Mouse (Mus musculus) ES-E14 (cell line): Measurements from ENCODE around the gene Gpx4. TPM values are rescaled to one million over a fixed set of nuclear protein-coding genes. Genes with fewer than 3 reads are reported as not detected.

Experiments
- DNase-seq: peaks from one replicate; pipeline ENCODE4 v3.0.0-alpha.2; 2013; ENCODE audit warnings: low read depth, low spot score
- H3K27ac ChIP-seq: 2 replicates; pipeline ENCODE4 v1.5.1; 2012; ENCODE audit warnings: low read depth, mild to moderate bottlenecking, low read length, moderate library complexity, mixed read lengths; ENCODE audit not compliant: poor library complexity, insufficient read depth, severe bottlenecking
- H3K36me3 ChIP-seq: 2 replicates; pipeline ENCODE4 v1.6.1; 2012; ENCODE audit warnings: mild to moderate bottlenecking, low read length, moderate library complexity, mixed read lengths; ENCODE audit not compliant: control insufficient read depth, poor library complexity, insufficient read depth, severe bottlenecking
- H3K4me1 ChIP-seq, 2 experiments: fragments of 150-350 bp in 1 of 2; sonication (generic) in 1 of 2; 2 replicates each; pipeline ENCODE4 v1.6.1; 2012; ENCODE audit warnings: low read length in 2 of 2, mild to moderate bottlenecking in 1 of 2, mixed read lengths in 1 of 2; ENCODE audit not compliant: control insufficient read depth in 2 of 2, insufficient read depth in 2 of 2, poor library complexity in 1 of 2
- H3K4me3 ChIP-seq, 2 experiments: fragments of 150-350 bp in 1 of 2; sonication (generic) in 1 of 2; 2 replicates each; pipeline ENCODE4 v1.5.1; 2012; ENCODE audit warnings: low read length in 2 of 2, low read depth in 1 of 2, mild to moderate bottlenecking in 1 of 2, mixed read lengths in 1 of 2; ENCODE audit not compliant: insufficient read depth in 1 of 2, poor library complexity in 1 of 2, severe bottlenecking in 1 of 2
- H3K9ac ChIP-seq: 2 replicates; pipeline ENCODE4 v1.6.1; 2012; ENCODE audit warnings: low read depth, mild to moderate bottlenecking, low read length, mixed read lengths; ENCODE audit not compliant: poor library complexity, insufficient read depth, severe bottlenecking
- H3K9me3 ChIP-seq: fragments of 150-350 bp; sonication (generic); 2 replicates; pipeline ENCODE4 v1.6.1; 2012; ENCODE audit warnings: low read depth, mild to moderate bottlenecking, low read length; ENCODE audit not compliant: control insufficient read depth, insufficient read depth
- CHD2 ChIP-seq: IDR thresholded peaks from 2 replicates; pipeline ENCODE4 v1.6.1; 2014; ENCODE audit warnings: mild to moderate bottlenecking, low read depth, low read length, inconsistent platforms
- HCFC1 ChIP-seq: IDR thresholded peaks from 2 replicates; pipeline ENCODE4 v1.6.1; 2012; ENCODE audit warnings: low read length, inconsistent platforms, borderline replicate concordance; ENCODE audit not compliant: insufficient read depth
- MAFK ChIP-seq: IDR thresholded peaks from 2 replicates; pipeline ENCODE4 v1.6.1; 2014; ENCODE audit warnings: mild to moderate bottlenecking, low read depth, low read length, inconsistent platforms; ENCODE audit not compliant: insufficient read depth
- ZC3H11A ChIP-seq: IDR thresholded peaks from 2 replicates; pipeline ENCODE4 v1.6.1; 2012; ENCODE audit warnings: low read depth, mild to moderate bottlenecking, inconsistent platforms, low read length, borderline replicate concordance
- ZNF384 ChIP-seq: IDR thresholded peaks from 2 replicates; pipeline ENCODE4 v1.6.1; 2012; ENCODE audit warnings: low read depth, low read length, inconsistent platforms
- in situ Hi-C, 2 experiments: fragments of 600-800 bp; cut with MboI; formaldehyde crosslinking; loops; one replicate each; pipeline ENCODE4 v1.15.1; 2025; ENCODE audit warnings: low sequenced_read_pairs in 2 of 2, inconsistent platforms in 1 of 2; ENCODE audit not compliant: unreplicated experiment in 2 of 2
- total RNA-seq: library from RNA; depleted of rRNA; stranded (reverse); fragments of 300-350 nt; gene quantifications from 2 replicates; pipeline ENCODE4 v1.2.3, GENCODE M21; 2012

Gene Gpx4
- total RNA-seq, 1 experiment: 1,456 TPM

- DNase-seq: no peak
- H3K4me1 ChIP-seq: peaks cover 0 to 11% of the 10 kb centered on the region in 2 experiments; a peak in 1 of 4 replicates
- H3K36me3 ChIP-seq: peaks cover 27% of the 10 kb centered on the region; the same call in 1 of the 2 replicates
- no peak overlapping the region for H3K9ac ChIP-seq
- in situ Hi-C loops: no loop called here
- H3K9me3 ChIP-seq: no peaks in the 10 kb centered on the region
- TF ChIP-seq ZNF384 (no peak), CHD2 (no peak), ZC3H11A (no peak), MAFK (no peak), HCFC1 (no peak)
- no peak overlapping the region for H3K4me3 ChIP-seq
- H3K27ac ChIP-seq: no peak overlapping the region
These were observed 34.1 kb downstream of the Gpx4 start for GRCm38 (mm10) chr10:80081075-80081474.

DNA sequence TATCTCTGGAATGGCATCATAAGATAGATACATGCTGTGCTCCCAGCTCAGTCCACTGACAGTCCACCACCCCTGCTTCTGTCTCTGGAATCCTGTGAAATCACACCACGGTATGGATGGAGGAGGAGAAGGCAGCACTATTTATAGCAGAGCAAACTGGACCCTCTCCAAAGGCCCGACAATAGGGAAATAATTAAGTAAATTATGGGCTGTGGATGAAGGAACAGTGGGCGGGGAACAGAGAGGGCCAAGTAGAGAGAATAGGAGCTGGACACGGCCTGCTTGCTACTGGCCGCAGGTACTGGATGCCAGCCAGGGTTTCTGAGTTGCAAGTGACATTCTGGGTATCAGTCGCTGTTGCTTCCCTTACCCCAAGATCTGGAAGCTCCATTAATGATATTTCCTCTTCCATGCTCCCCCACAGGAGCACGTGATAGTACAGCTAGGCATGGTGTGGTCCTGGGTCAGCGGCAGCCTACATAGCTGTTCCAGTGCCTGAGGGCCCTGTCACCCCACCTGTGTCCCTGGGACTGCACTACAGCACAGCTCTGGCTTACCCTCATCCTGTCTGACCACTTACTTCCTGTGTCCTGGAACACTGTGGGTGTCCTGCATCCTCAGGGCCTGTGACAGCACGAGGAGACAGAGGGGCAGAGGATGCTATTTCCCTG, 38.0 kb downstream of the Gpx4 start:
- Histone ChIP-seq H3K4me1 (peaks cover 0 to 3% of the 10 kb centered on the region in 2 experiments; a peak in 1 of 4 replicates), H3K9ac (no peak overlapping the region), H3K27ac (no peak overlapping the region), H3K4me3 (no peak overlapping the region), H3K36me3 (peaks cover 20% of the 10 kb centered on the region; the same call in 1 of the 2 replicates), H3K9me3 (no peaks in the 10 kb centered on the region)
- in situ Hi-C loops: no loop called here
- no peak for TF ChIP-seq ZC3H11A
- TF ChIP-seq HCFC1: no peak
- TF ChIP-seq CHD2: no peak
- TF ChIP-seq MAFK: no peak
- DNase-seq: no peak

- in situ Hi-C loops: no loop called here
- TF ChIP-seq ZC3H11A (no peak), HCFC1 (no peak), MAFK (no peak), ZNF384 (no peak), CHD2 (no peak)
- no peak overlapping the region for H3K4me3 ChIP-seq
- H3K9ac ChIP-seq: no peak overlapping the region
- no peak for DNase-seq
- H3K4me1 ChIP-seq: no peaks in the 10 kb centered on the region
- peaks cover 6% of the 10 kb centered on the region; the same call in 1 of the 2 replicates for H3K36me3 ChIP-seq
- H3K9me3 ChIP-seq: no peaks in the 10 kb centered on the region
- H3K27ac ChIP-seq: no peak overlapping the region
These were observed 39.9 kb downstream of the Gpx4 start for GRCm38 (mm10) chr10:80086847-80087246.

DNA sequence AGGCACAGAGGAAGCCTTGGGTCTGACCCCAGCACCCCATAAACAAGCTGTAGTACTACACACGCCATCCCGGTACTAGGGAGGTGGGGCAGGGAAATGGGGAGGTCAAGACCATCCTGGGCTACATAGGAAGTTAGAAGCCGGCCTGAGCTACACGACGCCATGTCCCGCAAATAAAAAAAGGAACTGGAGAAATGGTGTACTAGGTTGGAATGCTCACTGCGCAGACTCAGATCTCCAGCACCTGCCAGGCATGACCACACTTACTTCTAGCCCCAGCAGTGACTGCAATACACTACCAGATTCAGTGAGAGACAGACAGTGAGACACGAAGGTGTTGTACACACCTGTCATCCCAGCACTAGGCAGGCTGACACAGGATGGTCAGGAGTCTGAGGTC, 40.5 kb downstream of the Gpx4 start:
- no peaks in the 10 kb centered on the region for H3K9me3 ChIP-seq
- DNase-seq: no peak
- TF ChIP-seq ZNF384 (no peak), HCFC1 (no peak), MAFK (no peak), ZC3H11A (no peak)
- no peak overlapping the region for H3K27ac ChIP-seq
- no peaks in the 10 kb centered on the region for H3K4me1 ChIP-seq
- H3K4me3 ChIP-seq: no peak overlapping the region
- in situ Hi-C loops: no loop called here
- no peak overlapping the region for H3K9ac ChIP-seq
- H3K36me3 ChIP-seq: peaks cover 4% of the 10 kb centered on the region; the same call in 1 of the 2 replicates

DNA sequence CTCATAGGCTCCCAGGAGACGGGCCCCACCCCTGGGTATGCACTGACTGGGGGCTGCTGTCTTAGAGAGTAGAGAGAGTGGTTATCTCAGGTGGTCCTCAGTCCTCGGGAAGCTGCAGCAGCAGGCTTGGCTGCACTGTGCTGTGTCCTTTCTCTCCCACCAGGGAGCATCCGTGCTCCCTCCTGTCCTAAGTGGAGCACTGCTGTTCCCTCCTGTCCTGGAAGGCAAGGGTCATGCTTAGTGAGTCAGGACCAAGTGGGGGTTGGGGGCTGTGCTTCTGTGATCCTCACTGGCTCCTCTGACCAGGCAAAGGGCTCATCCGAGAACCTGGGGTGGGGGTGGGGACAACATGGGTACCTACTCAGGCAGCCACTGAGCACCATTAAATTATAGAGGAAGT, 42.2 kb downstream of the Gpx4 start:
- no peak overlapping the region for H3K4me3 ChIP-seq

More for the DNA sequence above, 42.2 kb downstream of the Gpx4 start:
- Histone ChIP-seq H3K9me3 (no peaks in the 10 kb centered on the region), H3K9ac (no peak overlapping the region), H3K27ac (no peak overlapping the region), H3K36me3 (peaks cover 3% of the 10 kb centered on the region; the same call in 1 of the 2 replicates), H3K4me1 (peaks cover 0 to 4% of the 10 kb centered on the region in 2 experiments; a peak in 1 of 4 replicates)
- TF ChIP-seq CHD2 (no peak), ZC3H11A (no peak), HCFC1 (no peak), MAFK (no peak), ZNF384 (no peak)
- in situ Hi-C loops: no loop called here
- DNase-seq: no peak
